Mouse (Mus musculus): Measurements from ENCODE around the gene C130073F10Rik. TPM values are rescaled to one million over a fixed set of nuclear protein-coding genes. Genes with fewer than 3 reads are reported as not detected.

The C130073F10Rik gene
- not detected in 2 replicates for polyA plus RNA-seq (2015; fragmentation: Nextera tagmentation; extraction: Ambion mirVana)

GRCm38 (mm10) chr4:101893656-101894420 is at the start of gene C130073F10Rik:
TSS of gene C130073F10Rik (minus strand) at chr4:101893789.

GRCm38 (mm10) chr4:101940107-101940506 is 46.5 kb upstream of the C130073F10Rik start, which contains the start of gene Gm12794:
TSS of gene Gm12794 (plus strand) at chr4:101940407.

GRCm38 (mm10) chr4:101908821-101909220 is 15.2 kb upstream of the C130073F10Rik start, which contains the start of gene Gm12800:
TSS of gene Gm12800 (plus strand) at chr4:101909121.

GRCm38 (mm10) chr4:101843923-101844322 is 49.7 kb downstream of the C130073F10Rik start, which contains the start of gene B020004J07Rik:
TSS of gene B020004J07Rik (minus strand) at chr4:101844023.

Other genes with a start within 250 kb of the C130073F10Rik start
- 133 and 139 TPM in 2 replicates for gene Leprot, start 246.1 kb downstream of the C130073F10Rik start, polyA plus RNA-seq (2015; fragmentation: Nextera tagmentation; extraction: Ambion mirVana)
- 3.8 and 4.7 TPM in 2 replicates for gene Lepr, start 176.4 kb downstream of the C130073F10Rik start, polyA plus RNA-seq (2015; fragmentation: Nextera tagmentation; extraction: Ambion mirVana)
- not detected in 2 replicates for gene B020004J07Rik, start 49.8 kb downstream of the C130073F10Rik start, polyA plus RNA-seq (2015; fragmentation: Nextera tagmentation; extraction: Ambion mirVana)
- not detected in 2 replicates for gene Gm12800, start 15.3 kb upstream of the C130073F10Rik start, polyA plus RNA-seq (2015; fragmentation: Nextera tagmentation; extraction: Ambion mirVana)
- not detected in 2 replicates for gene Gm12794, start 46.6 kb upstream of the C130073F10Rik start, polyA plus RNA-seq (2015; fragmentation: Nextera tagmentation; extraction: Ambion mirVana)
- gene Gm12790, start 87.3 kb upstream of the C130073F10Rik start, polyA plus RNA-seq (2015; fragmentation: Nextera tagmentation; extraction: Ambion mirVana) = not detected in 2 replicates
- not detected in 2 replicates for gene Gm12789, start 92.8 kb upstream of the C130073F10Rik start, polyA plus RNA-seq (2015; fragmentation: Nextera tagmentation; extraction: Ambion mirVana)
- 7.8 and 12.9 TPM in 2 replicates for gene Pde4b, start 193.8 kb upstream of the C130073F10Rik start, polyA plus RNA-seq (2015; fragmentation: Nextera tagmentation; extraction: Ambion mirVana)

All from adrenal gland, postnatal 0 days (tissue).